Mouse (Mus musculus): Measurements from ENCODE around the gene Trpt1. TPM values are rescaled to one million over a fixed set of nuclear protein-coding genes. Genes with fewer than 3 reads are reported as not detected.
A peak's percentile ranks its signal among the peaks of the same experiment; 100 is the strongest.

Gene Trpt1
- total and polyA plus RNA-seq, 2 experiments from 2014 or later = 28.4 to 32.0 TPM

GRCm38 (mm10) chr19:7014481-7015135 lies 18.7 kb downstream of the Trpt1 start:
- no peak for TF ChIP-seq EP300 (IDR thresholded peaks at IDR 0.05; ENCODE audit: low read depth)
- no peak for TF ChIP-seq CTCF (IDR thresholded peaks at IDR 0.05; ENCODE audit: low read depth)
- Histone ChIP-seq H3K9ac (replicated peaks; ENCODE audit: low read depth, low read length) (no peak overlapping the region), H3K4me1 (ENCODE audit: control insufficient read depth, insufficient read depth) (0 out of 2 replicates have a peak, but pooled peaks cover 5% of the 10 kb centered on the region), H3K27ac (ENCODE audit: low read depth) (no peak overlapping the region), H3K4me2 (ENCODE audit: low read depth, low read length) (no peak overlapping the region), H3K4me3 (ENCODE audit: low read depth, low read length) (no peak overlapping the region), H3K36me3 (replicated peaks; ENCODE audit: control insufficient read depth, insufficient read depth, low read length) (no peaks in the 10 kb centered on the region), H3K27me3 (ENCODE audit: control insufficient read depth, insufficient read depth, low read length) (no peaks in the 10 kb centered on the region), H3K9me3 (replicated peaks; ENCODE audit: control insufficient read depth, low read length) (no peaks in the 10 kb centered on the region)
- WGBS = 80% methylated on average over 19 of the region's 20 CpGs
- no peak for ATAC-seq (ENCODE audit: insufficient read depth, low read depth)
- DNase-seq (ENCODE audit: low spot score) = no peak

GRCm38 (mm10) chr19:7017541-7018457 lies 21.9 kb downstream of the Trpt1 start:
- no peak for DNase-seq (ENCODE audit: low spot score)
- WGBS = 62% methylated on average over 12 of the region's 12 CpGs
- TF ChIP-seq EP300 (IDR thresholded peaks at IDR 0.05; ENCODE audit: low read depth) (no peak), CTCF (IDR thresholded peaks at IDR 0.05; ENCODE audit: low read depth) (no peak)
- Histone ChIP-seq H3K27ac (ENCODE audit: low read depth) (peak overlapping the region; percentile 32), H3K4me3 (ENCODE audit: low read depth, low read length) (peak overlapping the region; percentile 17; the same call in 1 of the 2 replicates), H3K27me3 (ENCODE audit: control insufficient read depth, insufficient read depth, low read length) (no peaks in the 10 kb centered on the region), H3K36me3 (replicated peaks; ENCODE audit: control insufficient read depth, insufficient read depth, low read length) (peaks cover 24% of the 10 kb centered on the region), H3K9ac (replicated peaks; ENCODE audit: low read depth, low read length) (0 out of 2 replicates have a peak overlapping the region, but pooled peaks have one; percentile 5), H3K9me3 (replicated peaks; ENCODE audit: control insufficient read depth, low read length) (no peaks in the 10 kb centered on the region), H3K4me1 (ENCODE audit: control insufficient read depth, insufficient read depth) (0 out of 2 replicates have a peak, but pooled peaks cover 5% of the 10 kb centered on the region), H3K4me2 (ENCODE audit: low read depth, low read length) (peak overlapping the region; percentile 43; the same call in 1 of the 2 replicates)
- no peak for ATAC-seq (ENCODE audit: insufficient read depth, low read depth)

- 84% methylated on average over 11 of the region's 11 CpGs for WGBS
- Histone ChIP-seq H3K9ac (replicated peaks; ENCODE audit: low read depth, low read length) (0 out of 2 replicates have a peak overlapping the region, but pooled peaks have one; percentile 5), H3K4me1 (ENCODE audit: control insufficient read depth, insufficient read depth) (0 out of 2 replicates have a peak, but pooled peaks cover 5% of the 10 kb centered on the region), H3K9me3 (replicated peaks; ENCODE audit: control insufficient read depth, low read length) (no peaks in the 10 kb centered on the region), H3K4me3 (ENCODE audit: low read depth, low read length) (peak overlapping the region; percentile 17; the same call in 1 of the 2 replicates), H3K27ac (ENCODE audit: low read depth) (peak overlapping the region; percentile 32), H3K36me3 (replicated peaks; ENCODE audit: control insufficient read depth, insufficient read depth, low read length) (peaks cover 31% of the 10 kb centered on the region), H3K27me3 (ENCODE audit: control insufficient read depth, insufficient read depth, low read length) (no peaks in the 10 kb centered on the region), H3K4me2 (ENCODE audit: low read depth, low read length) (peak overlapping the region; percentile 43)
- ATAC-seq (ENCODE audit: insufficient read depth, low read depth) (no peak), DNase-seq (ENCODE audit: low spot score) (no peak)
- TF ChIP-seq CTCF (IDR thresholded peaks at IDR 0.05; ENCODE audit: low read depth) (no peak), EP300 (IDR thresholded peaks at IDR 0.05; ENCODE audit: low read depth) (no peak)
These were observed 22.6 kb downstream of the Trpt1 start for GRCm38 (mm10) chr19:7018546-7018945.

GRCm38 (mm10) chr19:7019191-7019590 lies 23.3 kb downstream of the Trpt1 start, which contains the start of gene Fermt3:
Fermt3 (minus strand) TSS chr19:7019469.
- peaks cover 37% of the 10 kb centered on the region for H3K36me3 ChIP-seq (replicated peaks; ENCODE audit: control insufficient read depth, insufficient read depth, low read length)
- 54% methylated on average over 5 of the region's 5 CpGs for WGBS
- 0 out of 2 replicates have a peak, but pooled peaks cover 5% of the 10 kb centered on the region for H3K4me1 ChIP-seq (ENCODE audit: control insufficient read depth, insufficient read depth)
- peak; percentile 47 for ATAC-seq (ENCODE audit: insufficient read depth, low read depth)
- peak within 1 kb of the TSS; percentile 40 for H3K27ac ChIP-seq (ENCODE audit: low read depth)
- DNase-seq (ENCODE audit: low spot score) = peak; percentile 14
- no peaks in the 10 kb centered on the region for H3K27me3 ChIP-seq (ENCODE audit: control insufficient read depth, insufficient read depth, low read length)
- H3K9me3 ChIP-seq (replicated peaks; ENCODE audit: control insufficient read depth, low read length) = no peaks in the 10 kb centered on the region
- peak within 1 kb of the TSS; percentile 43 for H3K4me2 ChIP-seq (ENCODE audit: low read depth, low read length)
- H3K4me3 ChIP-seq (ENCODE audit: low read depth, low read length) = peak within 1 kb of the TSS; percentile 17; the same call in 1 of the 2 replicates
- TF ChIP-seq CTCF (IDR thresholded peaks at IDR 0.05; ENCODE audit: low read depth) (no peak), EP300 (IDR thresholded peaks at IDR 0.05; ENCODE audit: low read depth) (no peak)
- H3K9ac ChIP-seq (replicated peaks; ENCODE audit: low read depth, low read length) = 0 out of 2 replicates have a peak within 1 kb of the TSS, but pooled peaks have one; percentile 11

- no peaks in the 10 kb centered on the region for H3K27me3 ChIP-seq (ENCODE audit: control insufficient read depth, insufficient read depth, low read length)
- H3K27ac ChIP-seq (ENCODE audit: low read depth) = 0 out of 2 replicates have a peak overlapping the region, but pooled peaks have one; percentile 40
- DNase-seq (ENCODE audit: low spot score) = peak; percentile 73
- H3K36me3 ChIP-seq (replicated peaks; ENCODE audit: control insufficient read depth, insufficient read depth, low read length) = peaks cover 47% of the 10 kb centered on the region
- H3K4me3 ChIP-seq (ENCODE audit: low read depth, low read length) = no peak overlapping the region
- TF ChIP-seq EP300 (IDR thresholded peaks at IDR 0.05; ENCODE audit: low read depth) = no peak
- TF ChIP-seq CTCF (IDR thresholded peaks at IDR 0.05; ENCODE audit: low read depth) = peak; percentile 84
- 0 out of 2 replicates have a peak, but pooled peaks cover 5% of the 10 kb centered on the region for H3K4me1 ChIP-seq (ENCODE audit: control insufficient read depth, insufficient read depth)
- no peak overlapping the region for H3K4me2 ChIP-seq (ENCODE audit: low read depth, low read length)
- H3K9ac ChIP-seq (replicated peaks; ENCODE audit: low read depth, low read length) = no peak overlapping the region
- no peaks in the 10 kb centered on the region for H3K9me3 ChIP-seq (replicated peaks; ENCODE audit: control insufficient read depth, low read length)
- ATAC-seq (ENCODE audit: insufficient read depth, low read depth) = peak; percentile 73
- 46% methylated on average over 3 of the region's 3 CpGs for WGBS
These were observed 24.3 kb downstream of the Trpt1 start for GRCm38 (mm10) chr19:7020224-7020641.

All from heart, postnatal 0 days (tissue).